Mouse (Mus musculus) lung, postnatal 10 days (tissue): ENCODE data around the gene Fam189a2.

Source experiments
- DNase-seq: peaks from one replicate; pipeline ENCODE4 v3.0.0; 2021

The Fam189a2 gene

DNA sequence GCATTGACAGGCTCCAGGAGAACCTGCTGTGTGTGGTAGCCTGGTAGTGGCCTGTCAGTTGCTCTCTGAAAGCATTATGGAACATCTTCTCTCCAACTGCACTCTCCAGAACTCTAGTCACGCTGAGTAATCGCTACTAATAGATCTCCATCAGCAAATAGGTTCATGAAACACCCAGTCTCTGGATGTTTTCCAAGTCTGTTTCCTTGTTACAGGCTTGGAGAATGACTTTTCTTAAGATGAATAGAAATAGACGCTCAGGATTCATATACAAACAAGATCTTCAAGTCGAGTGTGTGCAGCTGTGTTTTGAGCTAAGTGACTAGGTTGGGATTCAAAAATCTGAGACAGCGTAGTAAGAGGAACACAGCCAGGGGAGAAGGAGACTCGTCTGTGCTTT, 106.8 kb downstream of the Fam189a2 start:
- DNase-seq = no peak
